ENCODE assay signal across 9 mouse cellular contexts in genomic region chr14:14803921-14804517, GRCm38 (mm10). TPM values are rescaled to one million over a fixed set of nuclear protein-coding genes. Genes with fewer than 3 reads are reported as not detected.
DNase-seq lines count a peak whose midpoint lies in the region; ATAC-seq and TF ChIP-seq lines count a peak whose summit lies in the region.
"Had no signal": no experiment of that assay in that cellular context is flagged by ENCODE, and none has a peak within 500 bp of the region (broad histone marks: within the 10 kb centered on the region; RNA-seq: fewer than 3 reads in every experiment).

No protein-coding gene starts in this region.

- no peaks in the 10 kb centered on the region for H3K36me3 ChIP-seq in lung, postnatal 0 days (ENCODE audit: insufficient read depth, low read length)
- H3K36me3 ChIP-seq in midbrain, postnatal 0 days (ENCODE audit: insufficient read depth, low read length), result 0 out of 2 replicates have a peak, but pooled peaks cover 3% of the 10 kb centered on the region
- no peaks in the 10 kb centered on the region for H3K36me3 ChIP-seq in heart, adult 2 months (ENCODE audit: control insufficient read depth, insufficient read depth, low read length)

- TF ChIP-seq EP300 in lung, postnatal 0 days (IDR thresholded peaks at IDR 0.05), result no peak
- no peak for TF ChIP-seq EP300 in heart, adult 2 months (IDR thresholded peaks at IDR 0.05; ENCODE audit: insufficient read depth, low read depth, low read length)

- peak; percentile 52 for ATAC-seq in lung, postnatal 0 days
- peak; percentile 97 for ATAC-seq in midbrain, postnatal 0 days (ENCODE audit: low FRiP score)

- H3K79me2 ChIP-seq in heart, adult 2 months (replicated peaks; ENCODE audit: control insufficient read depth, insufficient read depth, low read length), result no peaks in the 10 kb centered on the region

- TF ChIP-seq CTCF in lung, postnatal 0 days (IDR thresholded peaks at IDR 0.05), result no peak
- no peak for TF ChIP-seq CTCF in lung, adult 2 months (IDR thresholded peaks at IDR 0.05; ENCODE audit: insufficient read depth, low read length)
- no peak for TF ChIP-seq CTCF in midbrain, postnatal 0 days (IDR thresholded peaks at IDR 0.05)
- TF ChIP-seq CTCF in heart, adult 2 months (IDR thresholded peaks at IDR 0.05), result no peak

- no peak overlapping the region for H3K4me3 ChIP-seq in lung, postnatal 0 days (ENCODE audit: low read depth, low read length)
- no peak overlapping the region for H3K4me3 ChIP-seq in lung, adult 2 months (replicated peaks; ENCODE audit: extremely low read depth, low read depth, low read length)
- peak overlapping the region; percentile 29 for H3K4me3 ChIP-seq in midbrain, postnatal 0 days (ENCODE audit: low read depth, low read length)
- H3K4me3 ChIP-seq in heart, adult 2 months, result no peak overlapping the region

- peak; percentile 24 for DNase-seq in lung, postnatal 0 days (ENCODE audit: low spot score)
- no peak for DNase-seq in lung, adult 2 months
- DNase-seq in frontal cortex, postnatal 14 days (ENCODE audit: low spot score in 2 of 2), result peak; percentile 28 to 59
- peak; percentile 13 to 44 for DNase-seq in layer of hippocampus, postnatal 14 days (ENCODE audit: low spot score in 2 of 2)
- peak; percentile 72 for DNase-seq in midbrain, postnatal 0 days (ENCODE audit: low spot score)
- DNase-seq in heart, adult 2 months, result no peak
- DNase-seq in cerebellum, adult 8-10 months, result no peak
- DNase-seq in heart, adult 8-10 months (ENCODE audit: low spot score), result no peak

- WGBS in lung, postnatal 0 days, result 10% methylated on average over 10 of the region's 10 CpGs
- 24% methylated on average over 10 of the region's 10 CpGs for WGBS in lung, adult 2 months
- 13% methylated on average over 10 of the region's 10 CpGs for WGBS in midbrain, postnatal 0 days
- 25% methylated on average over 10 of the region's 10 CpGs for WGBS in heart, adult 2 months

- no peaks in the 10 kb centered on the region for H3K9me3 ChIP-seq in lung, postnatal 0 days (ENCODE audit: low read length)
- H3K9me3 ChIP-seq in midbrain, postnatal 0 days (ENCODE audit: low read length), result no peaks in the 10 kb centered on the region
- H3K9me3 ChIP-seq: G1E had no signal

- no peaks in the 10 kb centered on the region for H3K4me1 ChIP-seq in lung, postnatal 0 days (ENCODE audit: insufficient read depth, low read depth, low read length)
- no peaks in the 10 kb centered on the region for H3K4me1 ChIP-seq in lung, adult 2 months (ENCODE audit: control insufficient read depth, insufficient read depth, low read length)
- H3K4me1 ChIP-seq in midbrain, postnatal 0 days (ENCODE audit: insufficient read depth, low read length), result no peaks in the 10 kb centered on the region
- no peaks in the 10 kb centered on the region for H3K4me1 ChIP-seq in heart, adult 2 months (ENCODE audit: control insufficient read depth, insufficient read depth, low read length)

- intact Hi-C loops in heart, adult 2 months (cut with DNase I), result no loop called here

- no peaks in the 10 kb centered on the region for H3K27me3 ChIP-seq in lung, postnatal 0 days (replicated peaks; ENCODE audit: insufficient read depth, low read length)
- H3K27me3 ChIP-seq in midbrain, postnatal 0 days (ENCODE audit: insufficient read depth, low read length), result no peaks in the 10 kb centered on the region
- no peaks in the 10 kb centered on the region for H3K27me3 ChIP-seq in heart, adult 2 months (ENCODE audit: control insufficient read depth, insufficient read depth, low read length)

- no peak for TF ChIP-seq POLR2A in lung, adult 2 months (IDR thresholded peaks at IDR 0.05; ENCODE audit: borderline replicate concordance, extremely low read depth, low read depth, low read length)
- no peak for TF ChIP-seq POLR2A in heart, adult 2 months (IDR thresholded peaks at IDR 0.05; ENCODE audit: insufficient read depth, low read depth, low read length)

- no peak overlapping the region for H3K9ac ChIP-seq in lung, postnatal 0 days (replicated peaks; ENCODE audit: low read depth)
- 0 out of 2 replicates have a peak overlapping the region, but pooled peaks have one; percentile 24 for H3K9ac ChIP-seq in midbrain, postnatal 0 days (replicated peaks; ENCODE audit: low read length, poor library complexity, severe bottlenecking)
- no peak overlapping the region for H3K9ac ChIP-seq in heart, adult 2 months (ENCODE audit: low read depth, low read length)

- no peak overlapping the region for H3K4me2 ChIP-seq in lung, postnatal 0 days (replicated peaks; ENCODE audit: low read depth, low read length)
- peak overlapping the region; percentile 39 for H3K4me2 ChIP-seq in midbrain, postnatal 0 days (ENCODE audit: low read depth, low read length, poor library complexity, severe bottlenecking)

- H3K27ac ChIP-seq in lung, postnatal 0 days (ENCODE audit: low read length), result no peak overlapping the region
- H3K27ac ChIP-seq in midbrain, postnatal 0 days (ENCODE audit: low read depth, low read length), result 0 out of 2 replicates have a peak overlapping the region, but pooled peaks have one; percentile 32
- H3K27ac ChIP-seq in heart, adult 2 months, result no peak overlapping the region

RNA-seq across cellular contexts. Expression of gene Nek10, which starts 0.8 kb away (rescaled TPM):
- 0.24 TPM in 2 replicates for polyA plus RNA-seq in lung, postnatal 0 days (2015; fragmentation: Nextera tagmentation; extraction: Ambion mirVana)
- polyA plus RNA-seq in lung, adult 2 months (2012; rRNA removed), result 0.26 and 0.36 TPM in 2 replicates
- 1 to 10 TPM; 2.2 to 2.3 TPM for total RNA-seq in layer of hippocampus, postnatal 14 days (2021)
- total RNA-seq in midbrain, postnatal 0 days (2014; rRNA removed), result 1.3 and 1.8 TPM in 2 replicates
- polyA plus RNA-seq in midbrain, postnatal 0 days (2015; fragmentation: Nextera tagmentation; extraction: Ambion mirVana), result 0.28 and 0.36 TPM in 2 replicates
- total RNA-seq in heart, adult 2 months (2021), result under 1 TPM; 0.18 to 0.31 TPM
- 0.04 TPM in 1 of 2 replicates, not detected in the other for polyA plus RNA-seq in heart, adult 2 months (2012; rRNA removed)
- total RNA-seq in heart, adult 8-10 months (2022), result under 1 TPM; 0.11 to 0.19 (median 0.12) TPM
- polyA plus RNA-seq: G1E had no signal

Comparison
In these comparisons a context has a peak if more than half of its experiments do, and no peak if none do; other contexts are left out.
1. DNase-seq: peak in lung, postnatal 0 days (single experiment), frontal cortex, postnatal 14 days (2 of 2), layer of hippocampus, postnatal 14 days (2 of 2) and midbrain, postnatal 0 days (single experiment); none in lung, adult 2 months (single experiment), heart, adult 2 months (0 of 2), cerebellum, adult 8-10 months (single experiment) and heart, adult 8-10 months (single experiment).